Mouse (Mus musculus) limb, embryonic 14.5 days (tissue): Measurements from ENCODE around the gene Mpi. TPM values are rescaled to one million over a fixed set of nuclear protein-coding genes. Genes with fewer than 3 reads are reported as not detected.

Experiments used
- ATAC-seq: fragments of 200-750 bp; cut with Nextera tagmentation; 2 replicates; pipeline ENCODE4 v1.8.0; 2017; ENCODE audit warnings: low read depth, moderate number of reproducible peaks, moderate TSS enrichment; ENCODE audit not compliant: low FRiP score
- DNase-seq: peaks from one replicate; pipeline ENCODE4 v3.0.0-alpha.2; 2015; ENCODE audit warnings: low spot score
- H3K27ac ChIP-seq: fragments of 300-500 bp; sonication (generic); replicated peaks from 2 replicates; pipeline ENCODE4 v1.5.1; 2014; ENCODE audit warnings: low read depth, mild to moderate bottlenecking, low read length, moderate library complexity, mixed read lengths
- H3K27me3 ChIP-seq: fragments of 300-500 bp; sonication (generic); 2 replicates; pipeline ENCODE4 v1.6.1; 2014; ENCODE audit warnings: low read length, mixed read lengths; ENCODE audit not compliant: control insufficient read depth, insufficient read depth
- H3K36me3 ChIP-seq: fragments of 300-500 bp; sonication (generic); 2 replicates; pipeline ENCODE4 v1.6.1; 2014; ENCODE audit warnings: mild to moderate bottlenecking, low read length, moderate library complexity, mixed read lengths; ENCODE audit not compliant: control insufficient read depth, insufficient read depth
- H3K4me1 ChIP-seq: fragments of 300-500 bp; sonication (generic); 2 replicates; pipeline ENCODE4 v1.6.1; 2014; ENCODE audit warnings: antibody characterized with exemption, low read length, mixed read lengths; ENCODE audit not compliant: control insufficient read depth, insufficient read depth
- H3K4me2 ChIP-seq: fragments of 300-500 bp; sonication (generic); replicated peaks from 2 replicates; pipeline ENCODE4 v1.6.1; 2014; ENCODE audit warnings: low read depth, mild to moderate bottlenecking, low read length, moderate library complexity; ENCODE audit not compliant: severe bottlenecking
- H3K4me3 ChIP-seq: fragments of 300-500 bp; sonication (generic); replicated peaks from 2 replicates; pipeline ENCODE4 v1.5.1; 2014; ENCODE audit warnings: low read length
- H3K9ac ChIP-seq: fragments of 300-500 bp; sonication (generic); 2 replicates; pipeline ENCODE4 v1.6.1; 2014; ENCODE audit warnings: mild to moderate bottlenecking, low read depth, low read length, moderate library complexity; ENCODE audit not compliant: severe bottlenecking
- H3K9me3 ChIP-seq: fragments of 300-500 bp; sonication (generic); 2 replicates; pipeline ENCODE4 v1.6.1; 2016; ENCODE audit warnings: low read length; ENCODE audit not compliant: control insufficient read depth
- POLR2A ChIP-seq: fragments of 200-500 bp; IDR thresholded peaks from 2 replicates; pipeline ENCODE4 v1.8.0; 2012; ENCODE audit warnings: inconsistent platforms, mild to moderate bottlenecking, moderate library complexity, borderline replicate concordance; ENCODE audit not compliant: insufficient read depth, insufficient read length; ENCODE audit errors: extremely low read depth
- WGBS: fragments of 180-500 bp; shearing (Covaris S2); extraction: QIAGEN DNeasy Blood & Tissue Kit; methylation state at CpG from one replicate; pipeline ENCODE4 v1.1.7; 2014; 5-methylcytosine and 5-hydroxymethylcytosine counted together
- polyA plus RNA-seq, 2 experiments: library from polyadenylated mRNA; depleted of rRNA in 1 of 2; stranded (reverse) in 1 of 2; unstranded in 1 of 2; fragments of >200 nt; fragmentation: Nextera tagmentation in 1 of 2; extraction: Ambion mirVana in 1 of 2; gene quantifications; 2 replicates each; pipeline versions ENCODE4 v1.2.1 to v1.2.3; 2012 to 2014

Mpi gene
- polyA plus RNA-seq, 2 experiments: 34.4 to 51.0 TPM

GRCm38 (mm10) chr9:57524439-57524838 is 28.1 kb downstream of the Mpi start:
- no peak overlapping the region for H3K27ac ChIP-seq
- TF ChIP-seq POLR2A: no peak
- peaks cover 10% of the 10 kb centered on the region; the same call in 1 of the 2 replicates for H3K4me1 ChIP-seq
- peaks cover 4% of the 10 kb centered on the region; the same call in 1 of the 2 replicates for H3K36me3 ChIP-seq
- H3K27me3 ChIP-seq: no peaks in the 10 kb centered on the region
- DNase-seq (no peak), ATAC-seq (no peak)
- no peak overlapping the region for H3K4me3 ChIP-seq
- H3K9ac ChIP-seq: no peak overlapping the region
- H3K9me3 ChIP-seq: no peaks in the 10 kb centered on the region
- no peak overlapping the region for H3K4me2 ChIP-seq

- TF ChIP-seq POLR2A: no peak
- H3K36me3 ChIP-seq: 0 out of 2 replicates have a peak, but pooled peaks cover under 1% of the 10 kb centered on the region
- ATAC-seq (no peak), DNase-seq (peak; percentile 86)
- no peak overlapping the region for H3K4me3 ChIP-seq
- 92% methylated on average over 1 of the region's 1 CpGs for WGBS
- H3K9me3 ChIP-seq: no peaks in the 10 kb centered on the region
- peaks cover 10% of the 10 kb centered on the region; the same call in 1 of the 2 replicates for H3K4me1 ChIP-seq
- H3K27me3 ChIP-seq: no peaks in the 10 kb centered on the region
- H3K9ac ChIP-seq: no peak overlapping the region
- H3K27ac ChIP-seq: no peak overlapping the region
- no peak overlapping the region for H3K4me2 ChIP-seq
These were observed 28.8 kb downstream of the Mpi start for GRCm38 (mm10) chr9:57523754-57524153.

- Histone ChIP-seq H3K9ac (no peak overlapping the region), H3K4me1 (peaks cover 10% of the 10 kb centered on the region; the same call in 1 of the 2 replicates), H3K27me3 (no peaks in the 10 kb centered on the region), H3K4me3 (no peak overlapping the region), H3K36me3 (no peaks in the 10 kb centered on the region), H3K27ac (no peak overlapping the region), H3K4me2 (peak overlapping the region; percentile 92; the same call in 1 of the 2 replicates), H3K9me3 (no peaks in the 10 kb centered on the region)
- ATAC-seq (no peak), DNase-seq (no peak)
- WGBS: 78% methylated on average over 4 of the region's 4 CpGs
- TF ChIP-seq POLR2A: no peak
These were observed 29.7 kb downstream of the Mpi start for GRCm38 (mm10) chr9:57522861-57523246.

GRCm38 (mm10) chr9:57522114-57522860 is 30.3 kb downstream of the Mpi start:
- no peaks in the 10 kb centered on the region for H3K36me3 ChIP-seq
- H3K4me3 ChIP-seq: peak overlapping the region; percentile 95
- ATAC-seq: no peak
- H3K27me3 ChIP-seq: no peaks in the 10 kb centered on the region
- H3K4me2 ChIP-seq: peak overlapping the region; percentile 92
- 33% methylated on average over 7 of the region's 7 CpGs for WGBS
- no peak overlapping the region for H3K27ac ChIP-seq
- no peak for TF ChIP-seq POLR2A
- H3K9ac ChIP-seq: peak overlapping the region; percentile 92
- peaks cover 10% of the 10 kb centered on the region; the same call in 1 of the 2 replicates for H3K4me1 ChIP-seq
- H3K9me3 ChIP-seq: no peaks in the 10 kb centered on the region
- no peak for DNase-seq

- ATAC-seq: peak; percentile 96
- no peaks in the 10 kb centered on the region for H3K9me3 ChIP-seq
- peak within 1 kb of the TSS; percentile 92 for H3K4me2 ChIP-seq
- TF ChIP-seq POLR2A: 0 out of 2 replicates have a peak, but pooled peaks have one; percentile 46
- no peaks in the 10 kb centered on the region for H3K27me3 ChIP-seq
- peak within 1 kb of the TSS; percentile 95 for H3K4me3 ChIP-seq
- WGBS: under 1% methylated on average over 73 of the region's 95 CpGs
- H3K4me1 ChIP-seq: peaks cover 10% of the 10 kb centered on the region; the same call in 1 of the 2 replicates
- peak; percentile 93 for DNase-seq
- peak within 1 kb of the TSS; percentile 76 for H3K27ac ChIP-seq
- peak within 1 kb of the TSS; percentile 92 for H3K9ac ChIP-seq
- no peaks in the 10 kb centered on the region for H3K36me3 ChIP-seq
These were observed 31.3 kb downstream of the Mpi start, which contains the start of gene Cox5a for GRCm38 (mm10) chr9:57521056-57521911. TSS of gene Cox5a (plus strand) at chr9:57521274.
